Mouse (Mus musculus) hindbrain, embryonic 14.5 days (tissue): Measurements from ENCODE around the gene Kcnc4. TPM values are rescaled to one million over a fixed set of nuclear protein-coding genes. Genes with fewer than 3 reads are reported as not detected.

Source experiments
- ATAC-seq: fragments of 200-750 bp; cut with Nextera tagmentation; 2 replicates; pipeline ENCODE4 v1.8.0; 2017; ENCODE audit warnings: moderate number of reproducible peaks, mild to moderate bottlenecking, moderate TSS enrichment, moderate library complexity; ENCODE audit not compliant: low FRiP score
- DNase-seq: peaks from one replicate; pipeline ENCODE4 v3.0.0-alpha.2; 2015; ENCODE audit warnings: low spot score
- H3K27ac ChIP-seq: fragments of 300-500 bp; sonication (generic); 2 replicates; pipeline ENCODE4 v1.5.1; 2014; ENCODE audit warnings: mild to moderate bottlenecking, moderate library complexity
- H3K27me3 ChIP-seq: fragments of 300-500 bp; sonication (generic); 2 replicates; pipeline ENCODE4 v1.6.1; 2014; ENCODE audit warnings: mild to moderate bottlenecking, low read length, mixed read lengths; ENCODE audit not compliant: control insufficient read depth, insufficient read depth
- H3K36me3 ChIP-seq: fragments of 300-500 bp; sonication (generic); replicated peaks from 2 replicates; pipeline ENCODE4 v1.6.1; 2014; ENCODE audit not compliant: control insufficient read depth, insufficient read depth
- H3K4me1 ChIP-seq: fragments of 300-500 bp; sonication (generic); replicated peaks from 2 replicates; pipeline ENCODE4 v1.6.1; 2014; ENCODE audit warnings: antibody characterized with exemption, low read length, mixed read lengths; ENCODE audit not compliant: control insufficient read depth, insufficient read depth
- H3K4me2 ChIP-seq: fragments of 300-500 bp; sonication (generic); replicated peaks from 2 replicates; pipeline ENCODE4 v1.6.1; 2014; ENCODE audit warnings: mild to moderate bottlenecking, moderate library complexity
- H3K4me3 ChIP-seq: fragments of 300-500 bp; sonication (generic); replicated peaks from 2 replicates; pipeline ENCODE4 v1.5.1; 2014; ENCODE audit warnings: mild to moderate bottlenecking, low read length
- H3K9ac ChIP-seq: fragments of 300-500 bp; sonication (generic); 2 replicates; pipeline ENCODE4 v1.6.1; 2014
- H3K9me3 ChIP-seq: fragments of 300-500 bp; sonication (generic); 2 replicates; pipeline ENCODE4 v1.6.1; 2016; ENCODE audit warnings: low read length; ENCODE audit not compliant: control insufficient read depth
- WGBS: fragments of 180-500 bp; shearing (Covaris S2); extraction: QIAGEN DNeasy Blood & Tissue Kit; methylation state at CpG from one replicate; pipeline ENCODE4 v1.1.7; 2014; 5-methylcytosine and 5-hydroxymethylcytosine counted together
- polyA plus RNA-seq: library from polyadenylated mRNA; unstranded; fragments of >200 nt; fragmentation: Nextera tagmentation; extraction: Ambion mirVana; gene quantifications from 2 replicates; pipeline ENCODE4 v1.2.1, GENCODE M21; 2014

The Kcnc4 gene
- polyA plus RNA-seq, 1 experiment from 2014 or later, result 7.9 TPM

- H3K4me1 ChIP-seq, result peaks cover 21% of the 10 kb centered on the region
- 92% methylated on average over 9 of the region's 9 CpGs for WGBS
- ATAC-seq, result no peak
- H3K9me3 ChIP-seq, result no peaks in the 10 kb centered on the region
- no peaks in the 10 kb centered on the region for H3K36me3 ChIP-seq
- H3K4me2 ChIP-seq, result no peak overlapping the region
- H3K9ac ChIP-seq, result no peak overlapping the region
- H3K27ac ChIP-seq, result no peak overlapping the region
- H3K27me3 ChIP-seq, result no peaks in the 10 kb centered on the region
- no peak for DNase-seq
- H3K4me3 ChIP-seq, result no peak overlapping the region
These were observed 42.6 kb downstream of the Kcnc4 start for GRCm38 (mm10) chr3:107416541-107417286.

GRCm38 (mm10) chr3:107413093-107413492, 46.3 kb downstream of the Kcnc4 start:
- H3K9me3 ChIP-seq, result no peaks in the 10 kb centered on the region
- H3K27me3 ChIP-seq, result no peaks in the 10 kb centered on the region
- no peak overlapping the region for H3K9ac ChIP-seq
- H3K36me3 ChIP-seq, result no peaks in the 10 kb centered on the region
- H3K4me3 ChIP-seq, result no peak overlapping the region
- peaks cover 26% of the 10 kb centered on the region for H3K4me1 ChIP-seq
- DNase-seq, result no peak
- 35% methylated on average over 2 of the region's 2 CpGs for WGBS
- no peak overlapping the region for H3K4me2 ChIP-seq
- ATAC-seq, result no peak
- H3K27ac ChIP-seq, result peak overlapping the region; percentile 84

- ATAC-seq (peak; percentile 64), DNase-seq (no peak)
- H3K4me1 ChIP-seq, result peaks cover 26% of the 10 kb centered on the region
- no peaks in the 10 kb centered on the region for H3K9me3 ChIP-seq
- H3K27ac ChIP-seq, result peak overlapping the region; percentile 84
- H3K4me3 ChIP-seq, result no peak overlapping the region
- whole genome bisulfite sequencing, result 55% methylated on average over 8 of the region's 8 CpGs
- H3K36me3 ChIP-seq, result no peaks in the 10 kb centered on the region
- H3K9ac ChIP-seq, result peak overlapping the region; percentile 7; the same call in 1 of the 2 replicates
- no peaks in the 10 kb centered on the region for H3K27me3 ChIP-seq
- no peak overlapping the region for H3K4me2 ChIP-seq
These were observed 46.8 kb downstream of the Kcnc4 start for GRCm38 (mm10) chr3:107412509-107412908.

- Histone ChIP-seq H3K9me3 (no peaks in the 10 kb centered on the region), H3K4me2 (0 out of 2 replicates have a peak overlapping the region, but pooled peaks have one; percentile 13), H3K27me3 (no peaks in the 10 kb centered on the region), H3K4me3 (no peak overlapping the region), H3K36me3 (no peaks in the 10 kb centered on the region), H3K27ac (peak overlapping the region; percentile 84), H3K4me1 (peaks cover 26% of the 10 kb centered on the region), H3K9ac (0 out of 2 replicates have a peak overlapping the region, but pooled peaks have one; percentile 7)
- WGBS, result 14% methylated on average over 4 of the region's 4 CpGs
- DNase-seq (peak; percentile 59), ATAC-seq (peak; percentile 86)
These were observed 47.7 kb downstream of the Kcnc4 start for GRCm38 (mm10) chr3:107411669-107412068.

- whole genome bisulfite sequencing, result 94% methylated on average over 7 of the region's 7 CpGs
- no peak for ATAC-seq
- no peaks in the 10 kb centered on the region for H3K27me3 ChIP-seq
- DNase-seq, result no peak
- no peak overlapping the region for H3K4me3 ChIP-seq
- no peaks in the 10 kb centered on the region for H3K4me1 ChIP-seq
- no peaks in the 10 kb centered on the region for H3K9me3 ChIP-seq
- no peak overlapping the region for H3K9ac ChIP-seq
- H3K36me3 ChIP-seq, result no peaks in the 10 kb centered on the region
- H3K4me2 ChIP-seq, result no peak overlapping the region
- H3K27ac ChIP-seq, result no peak overlapping the region
These were observed 58.0 kb downstream of the Kcnc4 start for GRCm38 (mm10) chr3:107401401-107401800.

- Histone ChIP-seq H3K27ac (no peak overlapping the region), H3K4me2 (no peak overlapping the region), H3K9me3 (no peaks in the 10 kb centered on the region), H3K4me1 (no peaks in the 10 kb centered on the region), H3K36me3 (no peaks in the 10 kb centered on the region), H3K27me3 (no peaks in the 10 kb centered on the region), H3K9ac (no peak overlapping the region), H3K4me3 (no peak overlapping the region)
- no peak for DNase-seq
- 85% methylated on average over 5 of the region's 5 CpGs for WGBS
- no peak for ATAC-seq
These were observed 59.2 kb downstream of the Kcnc4 start for GRCm38 (mm10) chr3:107399991-107400640.

- H3K9ac ChIP-seq, result no peak overlapping the region
- no peak overlapping the region for H3K4me2 ChIP-seq
- H3K4me3 ChIP-seq, result no peak overlapping the region
- H3K4me1 ChIP-seq, result no peaks in the 10 kb centered on the region
- no peak overlapping the region for H3K27ac ChIP-seq
- DNase-seq, result no peak
- ATAC-seq, result no peak
- 51% methylated on average over 4 of the region's 4 CpGs for WGBS
- no peaks in the 10 kb centered on the region for H3K27me3 ChIP-seq
- H3K9me3 ChIP-seq, result no peaks in the 10 kb centered on the region
- H3K36me3 ChIP-seq, result no peaks in the 10 kb centered on the region
These were observed 68.2 kb downstream of the Kcnc4 start for GRCm38 (mm10) chr3:107391198-107391597.

Other genes with a start within 250 kb of the Kcnc4 start
- gene Cym, start 237.8 kb downstream of the Kcnc4 start, polyA plus RNA-seq, result not detected in 2 replicates
- gene A630076J17Rik, start 228.9 kb downstream of the Kcnc4 start, polyA plus RNA-seq, result not detected in 2 replicates
- gene Prok1, start 219.8 kb downstream of the Kcnc4 start, polyA plus RNA-seq, result 0.23 TPM in 1 of 2 replicates, not detected in the other
- gene Lamtor5, start 180.7 kb downstream of the Kcnc4 start, polyA plus RNA-seq, result 184 and 218 TPM in 2 replicates
- 2.5 and 3.5 TPM in 2 replicates for gene Slc16a4, start 168.3 kb downstream of the Kcnc4 start, polyA plus RNA-seq
- 7.7 and 8.2 TPM in 2 replicates for gene Rbm15, start 125.9 kb downstream of the Kcnc4 start, polyA plus RNA-seq
- gene Slc6a17, start 58.5 kb upstream of the Kcnc4 start, polyA plus RNA-seq, result 15.5 and 18.8 TPM in 2 replicates
- gene Ubl4b, start 95.5 kb upstream of the Kcnc4 start, polyA plus RNA-seq, result not detected in 2 replicates
- gene Alx3, start 135.5 kb upstream of the Kcnc4 start, polyA plus RNA-seq, result 0.12 TPM in 1 of 2 replicates, not detected in the other
- gene Gm10961, start 171.8 kb upstream of the Kcnc4 start, polyA plus RNA-seq, result not detected in 2 replicates
- 158 and 170 TPM in 2 replicates for gene Strip1, start 172.1 kb upstream of the Kcnc4 start, polyA plus RNA-seq
- gene Ahcyl1, start 237.0 kb upstream of the Kcnc4 start, polyA plus RNA-seq, result 131 and 141 TPM in 2 replicates